Mouse (Mus musculus) spleen, adult 2 months (tissue): Measurements from ENCODE around the gene Mpeg1.

Experiments
- CTCF ChIP-seq: fragments of 200-500 bp; IDR thresholded peaks from 2 replicates; pipeline ENCODE4 v1.5.1; 2011; ENCODE audit warnings: mild to moderate bottlenecking, inconsistent platforms; ENCODE audit not compliant: insufficient read depth, insufficient read length, insufficient replicate concordance; ENCODE audit errors: extremely low read depth
- POLR2A ChIP-seq: fragments of 200-500 bp; IDR thresholded peaks from 2 replicates; pipeline ENCODE4 v1.6.1; 2011; ENCODE audit warnings: low read depth, low read length, inconsistent platforms

- TF ChIP-seq POLR2A: no peak
- TF ChIP-seq CTCF: no peak
Measured at GRCm38 (mm10) chr19:12442560-12442959, 18.0 kb upstream of the Mpeg1 start.
